ENCODE assay signal across 18 mouse cellular contexts in genomic region chr17:10414383-10414782, GRCm38 (mm10).
"Had no signal": no experiment of that assay in that cellular context is flagged by ENCODE, and none has a peak within 500 bp of the region (broad histone marks: within the 10 kb centered on the region; RNA-seq: fewer than 3 reads in every experiment).

No protein-coding gene starts in this region.

- H3K36me3 ChIP-seq: kidney, embryonic 15.5 days; limb, embryonic 12.5 days; liver, embryonic 13.5 days; lung, embryonic 15.5 days; midbrain, embryonic 15.5 days; neural tube, embryonic 13.5 days; stomach, embryonic 15.5 days had no signal

- ATAC-seq: liver, postnatal 0 days; midbrain, embryonic 15.5 days had no signal

- H3K9me3 ChIP-seq: kidney, embryonic 15.5 days; limb, embryonic 12.5 days; liver, embryonic 13.5 days; lung, embryonic 15.5 days; midbrain, embryonic 15.5 days; neural tube, embryonic 13.5 days; stomach, embryonic 15.5 days had no signal

- H3K27me3 ChIP-seq: limb, embryonic 12.5 days; liver, embryonic 13.5 days; lung, embryonic 15.5 days; midbrain, embryonic 15.5 days; neural tube, embryonic 13.5 days; stomach, embryonic 15.5 days had no signal

- H3K4me1 ChIP-seq: limb, embryonic 12.5 days; liver, embryonic 13.5 days; megakaryocyte, embryonic 14.5 days; neural tube, embryonic 13.5 days; stomach, embryonic 15.5 days had no signal

- H3K4me2 ChIP-seq: kidney, embryonic 15.5 days; limb, embryonic 12.5 days; liver, embryonic 13.5 days; lung, embryonic 15.5 days; midbrain, embryonic 11.5 days; midbrain, embryonic 15.5 days; neural tube, embryonic 13.5 days; stomach, embryonic 15.5 days had no signal

- DNase-seq: kidney, postnatal 25 days; liver; liver, embryonic 13.5 days; liver, postnatal 0 days; lung, postnatal 14 days; retina, postnatal 1 day; right cerebral cortex, postnatal 4 days; spleen, adult 18-20 months; thymus, postnatal 4 days had no signal

- H3K4me3 ChIP-seq: kidney, embryonic 15.5 days; limb, embryonic 12.5 days; liver, embryonic 13.5 days; lung, embryonic 15.5 days; megakaryocyte, embryonic 14.5 days; midbrain, embryonic 15.5 days; neural tube, embryonic 13.5 days; stomach, embryonic 15.5 days had no signal

- H3K27ac ChIP-seq: kidney, embryonic 15.5 days; limb, embryonic 12.5 days; liver, embryonic 13.5 days; lung, embryonic 15.5 days; macrophage; midbrain, embryonic 15.5 days; neural tube, embryonic 13.5 days; stomach, embryonic 15.5 days had no signal

- H3K9ac ChIP-seq: kidney, embryonic 15.5 days; limb, embryonic 12.5 days; liver, embryonic 13.5 days; liver, postnatal 0 days; lung, embryonic 15.5 days; midbrain, embryonic 15.5 days; neural tube, embryonic 13.5 days; stomach, embryonic 15.5 days had no signal
